Mouse (Mus musculus): ENCODE results near the gene Cog4.

DNA sequence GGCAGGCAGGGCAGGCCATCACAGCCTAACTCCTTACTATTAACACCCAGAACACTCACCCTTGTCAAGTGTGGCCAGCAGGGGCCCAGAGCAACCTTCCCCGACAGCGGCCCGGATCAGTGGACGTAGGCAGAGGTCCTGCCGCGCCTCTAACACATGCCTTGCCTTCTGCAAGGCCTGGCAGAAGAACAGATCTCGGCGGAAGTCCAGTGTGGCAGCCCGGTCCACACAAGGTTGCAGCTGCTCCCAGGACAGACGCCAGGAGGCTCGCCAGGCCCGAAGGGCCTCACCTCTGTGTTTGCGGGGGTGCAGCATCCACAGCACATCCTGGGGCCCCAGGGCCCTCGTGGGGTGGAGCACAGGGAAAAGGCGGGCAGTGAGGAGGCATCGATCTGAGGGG is 42.5 kb downstream of the Cog4 start:
- TF ChIP-seq POLR2A (IDR thresholded peaks at IDR 0.05; ENCODE audit: low read depth, low read length), result no peak
- no peak for TF ChIP-seq ZNF384 (IDR thresholded peaks at IDR 0.05; ENCODE audit: low read depth, low read length)
- TF ChIP-seq JUN (IDR thresholded peaks at IDR 0.05; ENCODE audit: insufficient read depth, low read depth, low read length), result no peak
- no peak for TF ChIP-seq USF1 (IDR thresholded peaks at IDR 0.05; ENCODE audit: low read depth, low read length)
- TF ChIP-seq CTCF (conservative IDR thresholded peaks at IDR 0.05 in 1 of 2, IDR thresholded peaks at IDR 0.05 in 1 of 2; ENCODE audit: low read depth in 2 of 2, low read length in 2 of 2), result no peak
- TF ChIP-seq CHD2 (IDR thresholded peaks at IDR 0.05; ENCODE audit: low read length), result no peak
- TF ChIP-seq SIN3A (IDR thresholded peaks at IDR 0.05; ENCODE audit: low read length), result no peak
- no peak for TF ChIP-seq MAZ (IDR thresholded peaks at IDR 0.05; ENCODE audit: low read depth, low read length)
- no peak for TF ChIP-seq NRF1 (IDR thresholded peaks at IDR 0.05; ENCODE audit: low read depth, low read length)
- TF ChIP-seq MYC (IDR thresholded peaks at IDR 0.05; ENCODE audit: low read depth, low read length), result no peak
- no peak for TF ChIP-seq JUND (conservative IDR thresholded peaks at IDR 0.05; ENCODE audit: low read depth, low read length)
